Mouse (Mus musculus): Measurements from ENCODE around the gene Ptrh1.

Ptrh1 gene

GRCm38 (mm10) chr2:32775359-32776074, at the start of gene Ptrh1, which contains the start of gene Ttc16:
Ptrh1 (plus strand) TSS chr2:32775786.
Ttc16 (minus strand) TSS chr2:32775633.
- peak; percentile 95 for ATAC-seq (ENCODE audit: low TSS enrichment)

DNA sequence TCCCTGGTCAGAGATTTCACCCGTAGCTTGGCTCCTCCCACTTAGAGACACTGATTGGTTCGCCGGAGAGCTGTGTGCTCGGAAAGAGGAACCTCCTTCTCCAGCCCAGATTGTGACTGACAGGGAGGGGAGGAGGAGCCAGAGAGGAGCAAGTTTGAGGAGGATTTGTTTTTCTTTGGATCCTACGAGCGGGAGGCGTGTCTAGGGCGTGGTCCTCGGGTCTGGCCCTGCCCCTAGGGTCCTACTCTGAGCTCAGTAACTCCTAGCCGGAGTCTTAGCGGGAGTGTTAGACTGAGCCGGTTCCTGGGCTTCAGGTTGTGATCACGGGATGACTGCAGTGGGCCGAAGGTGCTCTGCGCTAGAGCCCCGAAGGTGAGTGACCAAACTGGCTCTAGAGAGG, 48.2 kb upstream of the Ptrh1 start:
- peak; percentile 100 for ATAC-seq (ENCODE audit: low TSS enrichment)

DNA sequence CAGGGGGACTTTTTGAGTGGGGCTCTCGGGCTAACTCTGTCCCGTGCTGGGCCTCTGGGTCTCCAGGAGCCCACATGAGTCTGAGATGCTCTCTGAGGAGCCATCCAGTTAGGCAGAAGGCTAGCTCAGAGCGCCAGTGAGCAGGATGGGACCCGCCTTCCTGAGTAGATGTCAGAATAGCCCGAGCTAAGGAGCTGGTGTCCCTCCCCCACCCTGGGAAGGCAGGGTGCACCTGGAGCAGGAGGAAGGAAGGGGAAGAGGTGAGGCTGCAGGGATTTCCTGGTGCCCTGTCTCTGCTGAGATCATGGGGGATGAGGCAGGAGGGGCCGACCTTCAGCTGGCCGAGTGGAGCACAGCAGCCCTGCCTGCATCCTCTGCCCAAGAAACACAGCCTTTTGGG, 47.1 kb upstream of the Ptrh1 start:
- no peak for ATAC-seq (ENCODE audit: low TSS enrichment)

DNA sequence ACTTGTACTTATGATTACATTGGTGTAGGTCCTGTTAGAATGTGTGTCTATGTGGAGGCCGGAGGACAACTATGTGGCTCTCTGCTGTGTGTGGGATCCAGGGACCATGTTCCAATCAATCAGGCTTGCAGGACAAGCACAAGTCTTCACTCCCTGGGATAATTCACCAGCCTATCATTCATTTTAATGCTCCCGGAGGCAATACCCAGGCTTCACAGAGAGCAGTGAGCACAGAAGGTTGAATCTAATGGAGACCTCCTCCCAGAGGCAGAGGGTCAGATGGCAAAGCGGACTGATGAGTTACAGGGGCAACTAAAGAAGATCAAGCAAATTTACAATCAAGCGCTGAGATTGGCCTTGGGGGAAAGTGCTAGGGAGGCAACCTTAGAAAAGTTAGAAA, 46.0 kb upstream of the Ptrh1 start:
- no peak for ATAC-seq (ENCODE audit: low TSS enrichment)

DNA sequence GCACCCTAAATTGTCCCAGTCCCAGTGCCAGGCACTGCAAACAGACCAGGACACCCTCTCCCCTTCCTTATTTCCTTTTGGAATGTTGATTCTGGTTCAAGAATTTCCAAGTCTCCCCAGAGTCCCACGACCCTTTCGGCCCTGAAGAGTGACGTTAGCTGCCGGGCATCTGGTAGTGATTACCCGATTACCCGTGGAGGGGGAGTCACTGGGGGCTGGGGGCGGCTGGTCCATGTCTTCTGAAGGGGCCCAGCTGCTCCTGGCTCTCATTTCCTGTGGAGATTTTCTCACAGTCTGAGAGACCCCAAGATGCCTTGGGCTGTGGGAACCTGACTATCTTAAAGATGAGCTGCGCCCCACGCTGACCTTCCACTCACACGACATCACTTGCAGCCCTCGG, 44.7 kb upstream of the Ptrh1 start:
- no peak for ATAC-seq (ENCODE audit: low TSS enrichment)

DNA sequence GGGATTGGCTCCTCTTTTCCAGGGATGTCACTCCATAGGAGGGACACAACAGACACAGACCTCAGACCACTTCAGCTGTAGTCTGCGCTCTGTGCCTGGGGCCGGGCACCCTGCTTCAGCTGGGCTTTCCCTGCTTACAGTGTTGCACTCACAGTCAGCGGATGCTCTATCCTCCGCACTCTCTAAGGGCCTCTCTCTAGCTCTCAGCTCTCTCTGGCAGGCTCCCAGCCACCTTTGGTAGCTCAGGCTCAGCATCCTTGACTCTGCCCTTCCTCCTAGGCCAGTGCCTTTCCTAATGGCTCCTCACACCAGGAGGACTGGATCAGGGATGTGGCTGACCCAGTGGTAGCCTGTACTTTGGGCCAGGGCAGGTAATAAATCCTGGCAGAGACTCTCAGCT, 43.7 kb upstream of the Ptrh1 start:
- ATAC-seq (ENCODE audit: low TSS enrichment) = no peak

DNA sequence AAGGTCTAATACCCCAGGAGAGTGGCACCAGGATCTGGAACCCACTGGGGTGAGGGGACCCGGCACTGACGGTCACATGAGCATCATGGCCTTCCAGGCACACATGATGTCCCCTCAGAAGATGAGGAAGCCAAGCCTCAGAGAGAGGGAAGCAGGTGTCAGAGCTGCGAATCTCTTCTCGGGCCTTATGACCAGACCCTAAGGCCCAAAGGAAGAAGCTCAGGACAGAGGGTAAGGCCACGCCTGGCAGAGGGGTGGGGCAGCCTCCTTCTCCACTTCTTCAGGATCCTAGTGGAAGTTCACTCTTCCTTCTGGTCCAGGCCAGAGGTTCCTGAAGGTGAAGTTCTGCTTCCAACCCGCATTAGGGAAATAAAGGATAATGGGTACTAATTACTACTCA, 42.9 kb upstream of the Ptrh1 start:
- ATAC-seq (ENCODE audit: low TSS enrichment) = no peak

GRCm38 (mm10) chr2:32734480-32734879, 41.1 kb upstream of the Ptrh1 start:
- no peak for ATAC-seq (ENCODE audit: low TSS enrichment)

DNA sequence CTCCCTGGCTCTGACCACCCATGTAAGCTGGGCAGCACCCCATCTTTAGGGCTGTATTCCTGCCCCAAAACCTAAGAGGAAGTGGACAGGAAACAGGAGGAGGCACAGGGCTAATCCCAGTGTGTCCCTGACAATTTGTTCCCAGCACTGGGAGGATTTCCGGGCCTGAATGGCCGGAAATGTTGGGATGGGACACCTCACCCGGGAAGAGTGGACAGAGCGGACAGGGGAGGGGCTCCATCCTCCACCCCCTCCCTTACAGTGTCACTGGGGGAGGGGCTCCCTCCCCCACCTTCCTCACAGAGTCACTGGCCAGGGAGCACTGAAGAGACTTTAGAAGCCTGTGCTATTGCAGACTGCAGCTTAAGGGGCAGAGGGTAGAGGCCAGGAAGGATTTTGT, 40.7 kb upstream of the Ptrh1 start:
- no peak for ATAC-seq (ENCODE audit: low TSS enrichment)

GRCm38 (mm10) chr2:32736306-32736829, 39.2 kb upstream of the Ptrh1 start:
- no peak for ATAC-seq (ENCODE audit: low TSS enrichment)

DNA sequence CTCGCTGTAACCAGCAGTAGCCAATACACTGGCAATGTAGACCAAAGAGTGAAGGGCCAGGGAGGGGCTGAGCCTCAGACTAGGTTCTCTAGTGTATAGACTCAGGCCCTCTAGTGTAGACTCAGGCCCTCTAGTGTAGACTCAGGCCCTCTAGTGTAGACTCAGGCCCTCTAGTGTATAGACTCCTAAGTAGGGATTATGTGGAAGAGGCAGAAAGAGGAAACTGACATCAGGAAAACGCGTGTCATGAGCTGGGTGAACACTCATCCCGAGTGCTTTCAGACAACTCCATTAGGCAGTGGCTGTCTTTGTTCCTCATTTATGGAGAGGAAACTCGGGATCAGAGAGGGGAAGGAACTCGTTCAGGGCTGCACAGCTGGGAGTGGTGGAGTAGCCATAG, 38.6 kb upstream of the Ptrh1 start:
- no peak for ATAC-seq (ENCODE audit: low TSS enrichment)

DNA sequence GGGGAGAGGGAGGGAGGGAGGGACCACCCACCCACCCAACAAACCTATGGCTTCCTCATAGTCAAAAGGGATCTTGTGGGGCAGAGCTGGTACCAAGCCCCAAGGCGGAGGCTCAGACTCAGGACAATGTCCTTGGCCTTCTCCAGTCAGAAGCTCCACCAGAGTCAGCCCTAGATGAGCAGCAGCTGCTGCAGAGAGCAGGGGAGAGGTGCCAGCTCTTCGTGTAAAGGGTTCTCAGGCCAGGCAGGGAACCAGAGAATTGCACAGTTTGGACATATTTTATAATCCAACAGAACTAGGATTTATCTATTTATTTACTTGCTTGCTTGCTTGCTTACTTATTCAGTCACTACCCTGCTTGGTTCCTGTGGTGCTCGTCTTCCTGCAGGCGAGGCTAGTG, 36.3 kb upstream of the Ptrh1 start:
- ATAC-seq (ENCODE audit: low TSS enrichment) = no peak

DNA sequence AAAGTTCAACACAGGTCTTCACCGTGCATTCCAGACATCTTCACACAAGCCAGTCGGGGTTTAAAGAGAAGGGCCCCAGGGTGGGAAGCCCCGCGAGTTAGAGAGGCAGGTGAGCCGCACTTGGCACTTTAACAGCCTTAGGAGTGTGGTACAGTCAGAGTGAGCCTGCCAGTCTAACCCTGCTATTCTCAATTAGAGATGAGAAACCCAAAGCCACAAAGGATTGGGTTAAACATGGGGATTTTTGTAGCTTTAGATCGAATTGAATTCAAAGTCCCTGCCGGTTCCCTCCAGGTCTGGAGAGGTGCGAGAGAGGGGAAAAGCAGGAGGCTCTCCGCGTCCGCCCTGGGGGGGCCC, 34.7 kb upstream of the Ptrh1 start, which contains the start of gene 6330409D20Rik:
Gene 6330409D20Rik (minus strand): TSS at position 101 of the 357 bp plus-strand sequence.
- ATAC-seq (ENCODE audit: low TSS enrichment) = no peak

- ATAC-seq (ENCODE audit: low TSS enrichment) = peak; percentile 39; the same call in 1 of the 2 replicates
Observed at GRCm38 (mm10) chr2:32741273-32742172, 34.1 kb upstream of the Ptrh1 start.

DNA sequence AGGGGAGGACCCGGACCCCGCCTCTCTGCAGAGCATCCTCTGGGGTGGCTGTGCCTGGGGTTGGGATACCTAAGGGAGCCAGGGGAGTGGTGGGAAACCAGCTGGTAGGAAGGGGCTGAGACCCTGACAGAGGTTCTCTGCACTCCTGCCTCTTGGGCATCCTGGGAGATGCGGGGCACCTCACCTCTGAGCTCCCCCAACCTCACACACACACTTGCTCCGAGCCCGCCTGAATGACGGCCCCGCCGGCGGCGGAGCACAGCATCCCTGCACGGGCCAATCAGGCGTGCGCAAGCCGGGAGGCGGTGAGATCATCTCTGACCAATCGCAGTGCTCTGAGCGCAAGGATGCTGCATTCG, 33.4 kb upstream of the Ptrh1 start:
- ATAC-seq (ENCODE audit: low TSS enrichment) = peak; percentile 91

- ATAC-seq (ENCODE audit: low TSS enrichment) = no peak
Observed at GRCm38 (mm10) chr2:32744272-32744982, 31.2 kb upstream of the Ptrh1 start.

DNA sequence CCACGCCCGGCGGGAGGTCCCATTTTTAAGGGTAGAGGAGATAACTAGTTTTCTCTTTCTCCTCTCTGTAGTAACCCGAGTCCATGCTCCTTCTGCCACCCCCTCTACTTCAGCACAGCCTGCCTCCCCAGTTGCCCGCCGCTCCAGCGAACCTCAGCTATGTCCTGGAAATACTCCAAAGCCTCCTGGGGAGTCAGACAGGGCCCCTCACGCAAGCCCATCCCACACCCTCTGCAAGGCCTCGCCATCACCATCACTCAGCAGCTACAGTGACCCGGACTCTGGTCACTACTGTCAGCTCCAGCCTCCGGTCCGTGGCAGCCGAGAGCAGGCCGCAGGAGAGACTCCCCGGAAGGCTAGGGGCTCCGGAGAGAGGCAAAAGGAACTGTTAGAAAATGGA, 26.5 kb upstream of the Ptrh1 start:
- no peak for ATAC-seq (ENCODE audit: low TSS enrichment)

GRCm38 (mm10) chr2:32750199-32750598, 25.4 kb upstream of the Ptrh1 start:
- ATAC-seq (ENCODE audit: low TSS enrichment) = no peak

- no peak for ATAC-seq (ENCODE audit: low TSS enrichment)
Observed at GRCm38 (mm10) chr2:32750887-32751664, 24.5 kb upstream of the Ptrh1 start.

GRCm38 (mm10) chr2:32751665-32752033, 23.9 kb upstream of the Ptrh1 start:
- ATAC-seq (ENCODE audit: low TSS enrichment) = no peak

DNA sequence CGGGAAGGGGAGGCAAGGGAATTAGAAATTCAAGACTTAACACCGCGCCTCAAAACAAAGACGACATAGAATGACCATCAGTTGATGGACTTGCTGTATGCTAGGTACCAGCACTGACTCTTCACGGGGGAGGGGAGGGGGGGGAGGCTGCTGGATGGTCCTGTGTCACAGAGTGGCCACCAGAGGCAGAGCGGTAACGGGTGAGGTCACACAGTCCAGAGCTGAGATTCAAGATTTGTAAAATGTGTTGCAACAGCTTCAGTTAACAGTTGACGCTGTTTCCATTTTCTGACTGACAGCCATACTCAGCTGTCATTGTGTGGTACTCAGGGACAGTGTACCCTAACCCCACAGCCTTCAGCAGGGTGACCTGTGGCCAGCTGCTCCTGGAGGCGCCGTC, 23.4 kb upstream of the Ptrh1 start:
- no peak for ATAC-seq (ENCODE audit: low TSS enrichment)

Data from frontal cortex, adult (tissue).